Mouse (Mus musculus): Measurements from ENCODE around the gene Nfe2l1.
"Not testable (repeated sequence)": the region's sequence is repeated elsewhere in the genome, so short reads cannot be mapped to it uniquely, and the experiment has no call there.

Gene Nfe2l1

GRCm38 (mm10) chr11:96829813-96830538 is at the start of gene Nfe2l1:
Gene Nfe2l1, minus strand, starts transcription at chr11:96829968.
- in situ Hi-C loops (cut with MboI), result no loop called here

- in situ Hi-C loops (cut with MboI), result no loop called here
Observed at GRCm38 (mm10) chr11:96879359-96879758, 49.6 kb upstream of the Nfe2l1 start.

- in situ Hi-C loops (cut with MboI), result no loop called here
Observed at GRCm38 (mm10) chr11:96878715-96879114, 48.9 kb upstream of the Nfe2l1 start.

- in situ Hi-C loops (cut with MboI), result no loop called here
Observed at GRCm38 (mm10) chr11:96877071-96877470, 47.3 kb upstream of the Nfe2l1 start.

GRCm38 (mm10) chr11:96876300-96877040 is 46.7 kb upstream of the Nfe2l1 start:
- in situ Hi-C loops (cut with MboI), result no loop called here

GRCm38 (mm10) chr11:96875745-96876144 is 46.0 kb upstream of the Nfe2l1 start:
- in situ Hi-C loops (cut with MboI), result no loop called here

- in situ Hi-C loops (cut with MboI), result no loop called here
Observed at GRCm38 (mm10) chr11:96875270-96875669, 45.5 kb upstream of the Nfe2l1 start.

GRCm38 (mm10) chr11:96873601-96874140 is 43.9 kb upstream of the Nfe2l1 start:
- in situ Hi-C loops (cut with MboI), result loop anchor here (25.0 kb wide), 2 partner anchors 111 to 586 kb away; partner anchors contain the start of genes Hoxb6, Hoxb7 and Hoxb8

GRCm38 (mm10) chr11:96872441-96873379 is 42.9 kb upstream of the Nfe2l1 start:
- in situ Hi-C loops (cut with MboI), result loop anchor here (25.0 kb wide), 2 partner anchors 110 to 585 kb away; partner anchors contain the start of genes Hoxb6, Hoxb7 and Hoxb8

GRCm38 (mm10) chr11:96867149-96867548 is 37.4 kb upstream of the Nfe2l1 start:
- in situ Hi-C loops (cut with MboI), result loop anchor here (25.0 kb wide), 2 partner anchors 105 to 580 kb away; partner anchors contain the start of genes Hoxb6, Hoxb7 and Hoxb8

GRCm38 (mm10) chr11:96863206-96863995 is 33.6 kb upstream of the Nfe2l1 start:
- in situ Hi-C loops (cut with MboI), result loop anchor here (25.0 kb wide), 2 partner anchors 101 to 576 kb away; partner anchors contain the start of genes Hoxb6, Hoxb7 and Hoxb8

GRCm38 (mm10) chr11:96862534-96862933 is 32.8 kb upstream of the Nfe2l1 start:
- in situ Hi-C loops (cut with MboI), result loop anchor here (25.0 kb wide), 2 partner anchors 100 to 575 kb away; partner anchors contain the start of genes Hoxb6, Hoxb7 and Hoxb8

GRCm38 (mm10) chr11:96861878-96862289 is 32.1 kb upstream of the Nfe2l1 start:
- in situ Hi-C loops (cut with MboI), result loop anchor here (25.0 kb wide), 2 partner anchors 100 to 575 kb away; partner anchors contain the start of genes Hoxb6, Hoxb7 and Hoxb8

- in situ Hi-C loops (cut with MboI), result loop anchor here (25.0 kb wide), 2 partner anchors 99 to 574 kb away; partner anchors contain the start of genes Hoxb6, Hoxb7 and Hoxb8
Observed at GRCm38 (mm10) chr11:96861446-96861845, 31.7 kb upstream of the Nfe2l1 start.

GRCm38 (mm10) chr11:96860564-96860963 is 30.8 kb upstream of the Nfe2l1 start:
- in situ Hi-C loops (cut with MboI), result loop anchor here (25.0 kb wide), 2 partner anchors 98 to 573 kb away; partner anchors contain the start of genes Hoxb6, Hoxb7 and Hoxb8

GRCm38 (mm10) chr11:96859635-96860034 is 29.9 kb upstream of the Nfe2l1 start:
- in situ Hi-C loops (cut with MboI), result loop anchor here (25.0 kb wide), 2 partner anchors 97 to 572 kb away; partner anchors contain the start of genes Hoxb6, Hoxb7 and Hoxb8

GRCm38 (mm10) chr11:96857446-96857845 is 27.7 kb upstream of the Nfe2l1 start:
- in situ Hi-C loops (cut with MboI), result loop anchor here (25.0 kb wide), 2 partner anchors 95 to 570 kb away; partner anchors contain the start of genes Hoxb6, Hoxb7 and Hoxb8

- in situ Hi-C loops (cut with MboI), result loop anchor here (25.0 kb wide), 2 partner anchors 88 to 563 kb away; partner anchors contain the start of genes Hoxb6, Hoxb7 and Hoxb8
Observed at GRCm38 (mm10) chr11:96849681-96850467, 20.1 kb upstream of the Nfe2l1 start, which contains the start of gene Copz2. Gene Copz2, plus strand, starts transcription at chr11:96849870.

- in situ Hi-C loops (cut with MboI), result not testable (repeated sequence)
Observed at GRCm38 (mm10) chr11:96849145-96849544, 19.4 kb upstream of the Nfe2l1 start.

Measured in mature B cell (primary cell).